Mouse (Mus musculus) spleen, adult 2 months (tissue): ENCODE results near the gene Ebi3.

ENCODE experiments used
- CTCF ChIP-seq: fragments of 200-500 bp; IDR thresholded peaks from 2 replicates; pipeline ENCODE4 v1.5.1; 2011; ENCODE audit warnings: mild to moderate bottlenecking, inconsistent platforms; ENCODE audit not compliant: insufficient read depth, insufficient read length, insufficient replicate concordance; ENCODE audit errors: extremely low read depth
- POLR2A ChIP-seq: fragments of 200-500 bp; IDR thresholded peaks from 2 replicates; pipeline ENCODE4 v1.6.1; 2011; ENCODE audit warnings: low read depth, low read length, inconsistent platforms

- TF ChIP-seq CTCF (no peak), POLR2A (no peak)
These were observed at the start of gene Ebi3 for GRCm38 (mm10) chr17:55952447-55953027.
